8 mouse cellular contexts compared by ENCODE assay signal in the genomic region with DNA sequence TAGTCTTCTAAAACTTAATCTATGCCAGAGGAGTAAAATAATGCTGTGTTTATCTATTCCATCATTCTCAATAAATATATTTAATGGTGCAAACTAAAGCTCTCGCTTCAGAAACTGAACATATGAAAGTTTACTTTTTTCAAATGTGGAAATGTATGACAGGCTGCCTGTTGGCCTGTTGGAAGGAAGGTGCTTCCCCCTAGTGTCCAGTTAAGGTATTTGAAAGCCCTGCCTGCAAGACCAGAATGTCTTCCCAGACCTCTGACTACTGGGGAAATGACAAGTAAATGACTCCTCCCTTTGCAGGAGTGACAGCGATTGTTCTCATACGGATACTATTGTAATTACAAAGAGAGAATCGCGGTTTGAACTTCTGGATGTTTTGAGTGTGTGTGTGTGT. TPM values are rescaled to one million over a fixed set of nuclear protein-coding genes. Genes with fewer than 3 reads are reported as not detected.
A peak's percentile ranks its signal among the peaks of the same experiment; 100 is the strongest.
DNase-seq lines count a peak whose midpoint lies in the region; ATAC-seq and TF ChIP-seq lines count a peak whose summit lies in the region.

No protein-coding gene starts in this region.

- no peak overlapping the region for H3K27ac ChIP-seq in kidney, embryonic 14.5 days (ENCODE audit: low read depth, low read length)
- no peak overlapping the region for H3K27ac ChIP-seq in small intestine, adult 2 months (ENCODE audit: insufficient read depth, low read depth, low read length)

- peak; percentile 58 for DNase-seq in kidney, adult 18-20 months
- DNase-seq in R1 (ENCODE audit: low read depth, low spot score) = peak; percentile 70
- DNase-seq in embryo, embryonic 10 days (ENCODE audit: low spot score) = peak; percentile 80
- peak; percentile 78 to 85 for DNase-seq in heart, postnatal 10 days
- peak; percentile 59 for DNase-seq in layer of hippocampus, adult 9-10 months (ENCODE audit: low spot score)

- H3K9me3 ChIP-seq in kidney, embryonic 14.5 days (ENCODE audit: control insufficient read depth, low read length) = no peaks in the 10 kb centered on the region

- no peaks in the 10 kb centered on the region for H3K27me3 ChIP-seq in kidney, embryonic 14.5 days (ENCODE audit: control insufficient read depth, insufficient read depth, low read length)
- no peaks in the 10 kb centered on the region for H3K27me3 ChIP-seq in small intestine, adult 2 months (ENCODE audit: control insufficient read depth, insufficient read depth, low read length)

- H3K36me3 ChIP-seq in kidney, embryonic 14.5 days (ENCODE audit: control insufficient read depth, insufficient read depth, low read length) = no peaks in the 10 kb centered on the region
- H3K36me3 ChIP-seq in small intestine, adult 2 months (ENCODE audit: control insufficient read depth, insufficient read depth, low read length) = no peaks in the 10 kb centered on the region

- no peak for ATAC-seq in kidney, embryonic 14.5 days (ENCODE audit: low FRiP score, low TSS enrichment)
- peak; percentile 98 for ATAC-seq in megakaryocyte progenitor cell, adult 5-6 weeks (replicated peaks; ENCODE audit: poor library complexity)

- no peak overlapping the region for H3K4me2 ChIP-seq in kidney, embryonic 14.5 days (replicated peaks; ENCODE audit: low read depth, low read length)

- H3K4me3 ChIP-seq in kidney, embryonic 14.5 days (ENCODE audit: low read length) = no peak overlapping the region
- H3K4me3 ChIP-seq in small intestine, adult 2 months (ENCODE audit: low read depth, low read length) = no peak overlapping the region

- H3K9ac ChIP-seq in kidney, embryonic 14.5 days (ENCODE audit: low read depth, low read length) = no peak overlapping the region

- no peaks in the 10 kb centered on the region for H3K4me1 ChIP-seq in kidney, embryonic 14.5 days (ENCODE audit: control insufficient read depth, insufficient read depth, low read length)
- H3K4me1 ChIP-seq in small intestine, adult 2 months (ENCODE audit: control insufficient read depth, insufficient read depth, insufficient read length, low read length) = no peaks in the 10 kb centered on the region

- 9% methylated on average over 5 of the region's 5 CpGs for WGBS in kidney, embryonic 14.5 days
- WGBS in small intestine, adult 2 months = 4% methylated on average over 5 of the region's 5 CpGs

- TF ChIP-seq CTCF in small intestine, adult 2 months (IDR thresholded peaks at IDR 0.05; ENCODE audit: extremely low read depth, insufficient read length, insufficient replicate concordance, low read depth, low read length) = peak; percentile 50; the same call in 1 of the 2 replicates

- intact Hi-C loops in heart, postnatal 10 days (cut with DNase I) = loop anchor here (1.0 to 5.0 kb wide), 4 partner anchors 126 to 527 kb away; no protein-coding TSS in a partner anchor

- TF ChIP-seq POLR2A in small intestine, adult 2 months (IDR thresholded peaks at IDR 0.05; ENCODE audit: low read depth, low read length) = no peak

RNA-seq across cellular contexts. Expression of gene Tmem18, which starts 6.2 kb away (rescaled TPM):
- polyA plus RNA-seq in kidney, embryonic 14.5 days (2014; fragmentation: Nextera tagmentation; extraction: Ambion mirVana) = 17.5 and 27.8 TPM in 2 replicates
- 10 to 100 TPM; 10.1 to 11.1 TPM for total RNA-seq in heart, postnatal 10 days (2021)
- 12.5 and 16.3 TPM in 2 replicates for total RNA-seq in megakaryocyte progenitor cell, adult 5-6 weeks (2015)
- total RNA-seq in megakaryocyte progenitor cell, adult 5-6 weeks (2017) = 13.2 and 15.0 TPM in 2 replicates
- 4.1 and 5.1 TPM in 2 replicates for polyA plus RNA-seq in small intestine, adult 2 months (2012; rRNA removed)
